Mouse (Mus musculus): ENCODE measurements around the gene Slc13a2.

Slc13a2 gene

DNA sequence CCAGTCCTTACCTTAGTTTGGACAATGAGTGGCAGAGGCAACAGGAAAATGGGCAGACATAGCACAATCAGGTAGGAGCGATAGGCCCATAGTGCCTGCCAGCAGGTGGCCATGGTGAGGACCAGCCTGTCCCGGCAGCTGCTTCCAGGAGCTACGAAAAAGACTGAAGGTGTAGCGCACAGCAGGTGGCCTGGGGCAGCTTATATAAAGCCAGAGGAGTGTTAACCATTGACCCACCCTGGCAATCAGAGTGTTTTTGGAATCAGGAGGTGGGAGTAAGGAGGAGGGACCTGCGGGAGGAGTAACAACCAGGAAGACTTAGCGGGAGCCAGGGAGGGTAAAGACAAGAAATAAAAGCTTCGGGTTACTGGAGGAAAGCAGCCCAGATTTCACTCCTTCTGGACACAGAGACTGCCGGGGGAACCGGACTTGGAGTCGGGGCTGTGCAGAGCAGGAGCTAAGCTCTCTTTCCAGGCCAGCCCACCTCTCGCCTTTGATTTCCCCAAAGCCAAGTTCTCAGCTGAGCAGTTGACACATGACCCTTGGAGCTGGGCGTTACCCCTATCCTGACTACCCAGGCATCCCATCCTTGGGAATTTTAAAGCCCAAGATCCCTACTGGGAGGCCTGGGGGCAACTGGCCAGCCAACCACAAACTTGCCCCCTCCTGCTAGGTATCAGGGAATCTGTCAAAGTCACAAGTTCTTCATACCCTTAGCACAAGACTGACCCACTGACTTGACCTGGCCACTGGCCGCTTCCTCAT is at the start of gene Slc13a2:
Gene Slc13a2, minus strand, starts transcription at position 163 of the 765 bp plus-strand sequence.
- DNase-seq (ENCODE audit: low read depth, low spot score): no peak

DNA sequence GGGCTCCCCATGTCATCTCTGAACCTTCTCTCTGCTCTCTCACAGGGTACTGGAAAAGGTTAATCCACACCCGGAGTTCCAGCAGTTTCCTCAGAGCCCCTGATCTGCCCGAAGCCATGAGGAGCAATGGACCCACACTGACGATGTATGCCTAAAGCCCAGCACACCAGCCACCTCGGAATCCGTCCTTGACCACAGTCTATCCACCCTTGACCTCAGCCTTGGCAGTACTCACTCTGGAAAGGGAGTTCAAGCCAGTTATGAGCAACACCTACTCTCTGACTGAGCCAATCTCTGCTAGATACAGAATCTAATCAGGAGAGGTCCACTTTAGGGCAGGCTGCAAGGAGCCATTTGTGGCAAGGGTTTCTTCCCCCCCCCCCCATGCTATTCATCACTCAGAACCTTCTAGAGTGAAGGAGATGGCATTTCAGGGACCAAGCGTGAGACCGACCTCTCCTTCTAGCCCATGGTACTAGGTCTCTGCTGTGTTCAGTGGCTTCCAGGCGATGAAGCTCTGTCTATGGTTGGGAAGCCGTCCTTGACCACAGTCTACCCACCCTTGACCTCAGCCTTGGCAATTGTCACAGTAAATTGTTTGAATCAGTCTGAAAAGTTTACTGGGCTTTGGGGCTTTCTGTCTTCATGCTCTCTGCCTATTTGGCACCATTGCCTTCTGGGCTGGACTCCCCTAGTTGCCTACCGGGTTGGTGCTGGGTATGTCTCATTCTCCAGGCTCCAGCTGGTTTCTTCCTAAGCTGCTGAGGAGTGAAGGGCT is 49.5 kb upstream of the Slc13a2 start:
- DNase-seq (ENCODE audit: low read depth, low spot score): no peak

DNA sequence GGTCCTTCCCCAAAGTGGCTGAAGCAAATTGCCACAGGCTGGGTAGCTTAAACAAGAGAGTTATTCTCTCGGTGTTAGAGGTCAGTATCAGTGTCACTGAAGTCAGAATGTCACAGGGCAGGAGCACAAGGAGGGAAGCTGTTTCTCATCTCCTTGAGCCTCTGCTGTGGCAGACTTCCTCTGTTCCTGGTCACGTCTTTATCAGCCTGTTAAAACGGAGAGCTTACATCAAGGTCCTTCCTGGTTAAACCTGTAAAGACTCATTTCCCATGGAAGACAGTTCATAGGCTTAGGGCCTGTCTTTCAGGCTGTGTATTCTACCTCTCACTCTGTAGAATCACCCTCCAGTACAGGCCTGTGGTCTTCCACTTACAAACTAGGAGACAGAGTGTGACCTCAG is 45.9 kb upstream of the Slc13a2 start:
- DNase-seq (ENCODE audit: low read depth, low spot score): no peak

DNA sequence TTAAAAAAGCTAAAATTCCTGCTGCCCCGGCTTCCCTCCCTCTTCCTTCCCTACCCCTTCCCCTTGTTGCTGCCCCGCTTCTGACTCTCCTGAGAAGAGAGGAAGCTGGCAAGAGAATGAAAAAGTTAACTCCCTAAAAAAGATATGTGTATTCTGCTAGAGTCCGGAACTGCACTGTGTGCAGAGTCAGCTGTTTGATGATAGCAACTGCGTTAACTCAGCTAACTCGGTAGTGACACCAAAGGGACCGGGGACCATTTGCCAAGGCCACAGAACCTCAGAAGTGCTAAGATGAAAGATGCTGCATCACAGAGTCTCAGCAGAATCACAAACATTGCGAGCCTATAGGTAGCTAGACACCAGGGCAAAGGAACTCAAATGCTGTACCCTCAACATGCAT is 45.5 kb upstream of the Slc13a2 start:
- DNase-seq (ENCODE audit: low read depth, low spot score): no peak

DNA sequence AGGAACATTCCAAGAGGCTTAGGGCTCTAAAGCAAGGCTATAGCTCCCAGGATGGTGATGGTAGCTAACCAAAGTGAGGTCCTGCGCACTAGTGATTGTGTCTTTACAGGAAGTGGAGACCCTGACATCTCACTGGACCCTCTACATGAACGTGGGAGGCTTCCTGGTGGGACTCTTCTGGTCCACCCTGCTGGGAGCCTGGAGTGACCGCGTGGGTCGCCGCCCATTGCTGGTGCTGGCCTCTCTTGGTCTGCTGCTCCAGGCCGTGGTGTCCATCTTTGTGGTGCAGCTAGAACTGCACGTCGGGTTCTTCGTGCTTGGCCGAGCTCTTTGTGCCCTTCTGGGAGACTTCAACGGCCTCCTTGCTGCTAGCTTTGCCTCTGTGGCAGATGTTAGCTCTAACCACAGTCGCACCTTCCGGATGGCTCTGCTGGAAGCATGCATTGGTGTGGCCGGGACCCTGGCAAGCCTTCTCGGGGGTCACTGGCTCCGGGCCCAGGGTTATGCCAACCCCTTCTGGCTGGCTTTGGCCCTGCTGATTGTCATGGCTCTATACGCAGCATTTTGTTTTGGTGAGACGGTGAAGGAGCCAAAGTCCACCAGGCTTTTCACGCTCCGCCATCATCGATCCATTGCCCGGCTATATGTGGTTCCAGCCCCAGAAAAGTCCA is 44.4 kb upstream of the Slc13a2 start:
- DNase-seq (ENCODE audit: low read depth, low spot score): no peak

DNA sequence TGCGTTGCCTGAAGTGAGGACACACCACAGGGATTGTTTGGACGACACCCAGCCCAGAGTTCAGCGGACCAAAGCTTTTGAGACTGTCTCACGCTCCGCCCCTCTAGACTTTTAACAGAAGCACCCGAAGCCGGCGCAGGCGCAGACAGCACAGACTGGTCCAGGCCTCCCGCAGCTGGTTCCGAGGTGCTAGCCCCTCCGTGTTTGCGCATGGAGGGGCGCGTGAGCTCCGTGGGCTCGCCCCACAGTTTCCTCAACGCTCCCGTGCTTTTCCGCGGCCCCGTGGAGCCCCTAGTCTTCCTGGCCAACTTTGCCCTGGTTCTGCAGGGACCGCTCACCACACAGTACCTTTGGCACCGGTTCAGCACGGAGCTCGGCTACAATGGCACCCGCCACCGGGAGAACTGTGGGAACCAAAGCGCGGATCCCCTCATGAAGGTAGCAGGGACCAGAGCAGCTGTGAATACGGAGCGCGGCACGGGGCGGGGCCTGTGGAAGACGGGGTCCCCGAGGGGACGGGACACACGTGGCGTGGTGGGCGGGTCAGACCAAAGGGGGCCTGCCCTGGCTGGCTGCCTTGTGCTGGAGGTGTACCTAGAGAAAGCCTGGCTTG is 43.7 kb upstream of the Slc13a2 start, which contains the start of gene Slc46a1:
Gene Slc46a1, plus strand, starts transcription at position 130 of the 613 bp plus-strand sequence.
- DNase-seq (ENCODE audit: low read depth, low spot score): peak; percentile 57

DNA sequence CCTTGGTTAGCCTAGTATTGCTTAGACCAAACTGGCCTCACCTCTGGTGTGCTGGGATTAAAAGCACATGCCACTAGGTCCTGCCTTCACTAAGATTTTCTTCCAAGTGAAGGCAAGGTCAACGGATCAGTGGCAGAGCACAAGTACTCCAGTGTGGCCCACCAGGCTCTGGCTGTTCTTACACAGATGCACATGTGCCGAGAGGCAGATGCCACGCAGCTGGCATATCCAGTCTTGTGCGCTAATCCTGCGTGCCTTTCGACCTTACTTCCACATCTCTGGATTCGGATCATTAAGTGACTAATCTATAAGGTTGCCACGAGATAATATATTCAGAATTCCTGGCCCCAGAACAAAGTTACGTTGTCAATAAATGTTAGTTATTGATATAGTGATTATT is 43.1 kb upstream of the Slc13a2 start:
- no peak for DNase-seq (ENCODE audit: low read depth, low spot score)

DNA sequence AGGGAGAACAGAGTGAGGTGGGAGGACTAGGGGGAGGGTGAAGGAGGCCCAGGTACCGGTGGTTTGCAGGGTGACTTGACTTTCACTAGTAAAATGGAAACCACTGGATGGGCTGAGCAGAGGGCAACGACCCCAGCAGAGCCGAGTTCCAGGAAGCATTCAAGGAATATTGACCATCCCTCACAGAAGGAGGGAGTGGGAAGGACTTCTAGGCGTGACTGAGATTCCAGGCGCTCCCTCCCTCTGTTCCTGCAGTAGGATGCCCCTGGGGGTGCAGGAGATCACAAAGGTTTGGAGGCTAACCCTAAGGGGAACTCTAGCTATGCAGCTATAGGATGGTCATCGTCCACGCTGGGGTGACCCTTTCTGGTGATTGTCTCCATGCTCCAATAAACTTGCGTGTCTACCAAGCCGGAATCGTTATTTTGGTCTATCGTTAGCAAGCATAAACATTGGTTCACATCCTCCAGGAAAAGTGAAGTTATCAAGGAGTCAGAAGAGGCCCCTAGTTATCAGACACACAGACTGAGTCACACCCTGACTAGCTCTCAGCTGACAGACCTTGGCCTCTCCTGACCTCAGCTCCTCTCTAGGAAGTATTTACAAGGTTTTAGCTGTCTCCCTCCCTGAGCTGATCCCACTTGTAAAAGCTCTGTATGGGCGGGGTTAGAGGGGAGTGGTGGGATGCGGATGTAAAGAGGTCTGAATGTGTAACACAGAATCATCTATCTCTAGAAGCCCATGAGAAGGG is 41.4 kb upstream of the Slc13a2 start:
- no peak for DNase-seq (ENCODE audit: low read depth, low spot score)

DNA sequence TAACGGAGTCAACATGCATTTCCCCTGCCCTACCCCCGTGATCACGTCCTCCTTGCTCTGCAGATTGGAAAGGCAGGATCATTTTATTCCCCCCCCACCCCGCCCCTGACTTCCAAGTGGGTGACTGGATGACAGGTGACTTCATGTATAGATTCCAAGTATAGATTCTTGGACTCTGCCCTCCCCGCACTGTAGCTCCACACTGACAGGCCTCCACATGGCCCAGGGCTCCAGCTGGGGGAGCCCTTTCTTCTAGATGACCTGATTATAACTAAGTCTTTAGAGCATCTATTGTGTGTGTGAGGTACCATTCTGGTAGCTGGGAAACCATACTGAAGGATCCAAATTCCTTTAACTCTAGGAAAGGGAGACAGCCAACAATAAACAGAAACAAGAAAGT is 40.7 kb upstream of the Slc13a2 start:
- DNase-seq (ENCODE audit: low read depth, low spot score): no peak

DNA sequence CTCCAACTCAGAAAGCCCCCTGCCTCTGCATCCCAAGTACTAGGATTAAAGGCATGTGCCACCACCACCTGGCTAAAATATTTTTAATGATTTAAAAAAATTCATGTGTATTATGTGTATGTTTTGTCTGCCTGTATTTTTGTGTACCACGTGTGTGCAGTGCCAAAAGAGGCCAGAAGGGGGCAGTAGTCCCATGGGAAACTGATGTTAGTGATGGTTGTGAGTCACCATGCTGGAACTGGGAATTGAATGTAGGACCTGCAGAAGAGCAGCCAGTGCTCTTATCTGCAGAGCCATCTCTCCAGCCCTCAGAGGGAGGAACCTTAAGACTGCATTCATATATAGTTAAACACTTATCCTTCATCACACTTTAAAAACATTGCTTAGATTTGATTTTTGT is 39.9 kb upstream of the Slc13a2 start:
- no peak for DNase-seq (ENCODE audit: low read depth, low spot score)

DNA sequence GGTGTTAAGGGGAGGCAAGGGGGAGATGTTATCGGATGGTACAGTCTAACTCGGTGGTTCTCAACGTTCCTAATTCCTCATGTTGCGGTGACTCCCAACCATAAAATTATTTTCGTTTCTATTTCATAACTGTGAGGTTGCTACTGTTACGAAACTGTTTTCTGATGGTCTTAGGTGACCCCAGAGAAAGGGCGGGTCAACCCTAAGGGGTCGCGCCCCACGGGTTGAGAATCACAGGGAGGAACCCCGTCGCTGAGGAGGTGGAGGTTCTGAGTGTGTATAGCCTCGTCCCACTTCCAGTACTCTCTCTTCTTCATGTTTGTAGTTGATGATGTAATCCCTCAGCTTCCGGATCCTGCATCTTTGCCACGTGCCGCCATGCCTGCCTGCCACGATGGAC is 36.7 kb upstream of the Slc13a2 start:
- DNase-seq (ENCODE audit: low read depth, low spot score): no peak

DNA sequence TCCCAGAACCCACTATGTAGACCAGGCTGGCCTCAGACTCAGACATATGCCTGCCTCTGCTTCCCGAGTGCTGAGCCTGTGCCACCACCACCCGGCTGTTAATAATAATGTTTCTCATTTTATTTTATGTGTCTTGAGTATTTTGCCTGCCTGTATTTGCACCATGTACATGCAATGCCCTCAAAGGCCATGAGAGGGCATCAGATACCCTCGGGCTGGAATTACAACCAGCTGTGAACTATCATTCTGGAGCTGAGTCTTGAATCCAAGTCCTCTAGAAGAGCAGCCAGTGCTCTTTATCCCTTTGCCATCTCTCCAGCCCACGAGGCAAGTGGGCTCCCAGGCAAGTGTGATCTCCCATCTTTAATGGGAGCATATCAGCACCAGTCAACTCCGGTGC is 33.3 kb upstream of the Slc13a2 start:
- no peak for DNase-seq (ENCODE audit: low read depth, low spot score)

DNA sequence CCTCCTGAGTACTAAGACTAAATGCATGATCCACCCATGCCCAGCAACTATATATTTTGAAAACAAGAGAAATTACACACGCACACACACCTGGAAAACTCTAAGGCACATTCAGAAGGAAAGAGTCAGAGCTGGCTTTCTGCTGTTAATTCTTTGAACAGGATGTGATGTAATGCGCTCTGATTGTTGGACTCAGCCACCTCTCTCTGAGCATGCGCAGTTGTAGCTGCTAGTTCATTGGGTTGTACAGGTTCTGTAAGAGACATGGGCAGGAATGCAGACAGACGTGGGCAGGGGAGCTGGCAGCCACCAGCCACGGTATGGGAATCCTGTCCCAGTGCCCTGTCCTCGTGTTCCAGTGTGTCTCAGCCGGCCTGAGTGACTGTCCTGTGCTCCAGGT is 32.3 kb upstream of the Slc13a2 start:
- no peak for DNase-seq (ENCODE audit: low read depth, low spot score)

DNA sequence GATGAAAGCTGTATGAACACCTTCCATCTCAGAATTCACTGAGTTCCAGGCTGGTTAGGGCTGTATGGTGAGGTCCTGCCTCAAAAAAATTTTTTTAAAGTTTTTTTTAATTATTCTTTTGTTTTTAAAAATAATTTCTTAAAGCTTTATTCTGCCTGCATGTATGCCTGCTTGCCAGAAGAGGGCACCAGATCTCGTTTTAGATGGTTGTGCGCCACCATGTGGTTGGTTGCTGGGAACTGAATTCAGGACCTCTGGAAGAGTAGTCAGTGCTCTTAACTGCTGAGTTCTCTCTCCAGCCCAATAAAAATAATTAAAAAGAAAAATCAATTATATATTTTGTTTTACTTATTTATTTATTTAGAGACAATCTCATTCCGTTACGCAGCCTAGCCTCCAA is 31.7 kb upstream of the Slc13a2 start:
- DNase-seq (ENCODE audit: low read depth, low spot score): peak; percentile 52

DNA sequence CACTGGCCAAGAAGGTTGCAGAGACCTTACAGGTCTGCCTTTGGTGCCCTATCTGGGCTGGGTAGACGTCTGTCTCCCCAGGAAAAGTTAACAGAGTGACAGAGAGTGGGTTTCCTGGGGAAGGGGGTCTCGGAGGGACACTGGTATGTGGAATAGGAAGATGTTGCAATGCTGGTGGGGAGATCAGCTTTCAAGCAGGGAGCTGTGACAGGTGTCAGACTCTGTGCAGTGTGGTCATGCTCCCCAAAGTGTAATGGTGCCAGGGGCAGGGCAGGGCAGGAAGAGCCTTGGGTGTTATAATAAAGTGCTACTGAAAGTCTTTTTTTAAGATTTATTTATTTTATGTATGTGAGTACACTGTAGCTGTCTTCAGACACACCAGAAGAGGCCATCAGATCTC is 28.3 kb upstream of the Slc13a2 start:
- DNase-seq (ENCODE audit: low read depth, low spot score): no peak

DNA sequence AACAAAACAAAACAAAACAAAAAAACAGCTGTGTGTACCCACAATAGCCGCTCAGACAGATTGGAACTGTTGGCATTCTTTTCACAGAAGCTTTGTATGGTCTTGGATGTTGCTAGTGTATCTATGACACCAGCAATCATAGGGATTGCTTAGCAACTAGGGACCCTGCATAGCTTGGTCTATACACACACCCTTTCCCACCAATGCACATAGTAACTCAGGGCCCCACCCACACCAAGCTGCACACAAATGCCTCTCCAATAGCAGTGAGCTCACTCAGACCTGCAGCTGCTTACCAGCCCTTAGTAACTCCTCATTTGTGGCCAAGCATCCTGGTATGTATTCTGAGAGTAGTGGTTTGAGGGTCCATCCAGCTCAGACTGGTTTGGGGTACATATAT is 26.2 kb upstream of the Slc13a2 start:
- DNase-seq (ENCODE audit: low read depth, low spot score): no peak

DNA sequence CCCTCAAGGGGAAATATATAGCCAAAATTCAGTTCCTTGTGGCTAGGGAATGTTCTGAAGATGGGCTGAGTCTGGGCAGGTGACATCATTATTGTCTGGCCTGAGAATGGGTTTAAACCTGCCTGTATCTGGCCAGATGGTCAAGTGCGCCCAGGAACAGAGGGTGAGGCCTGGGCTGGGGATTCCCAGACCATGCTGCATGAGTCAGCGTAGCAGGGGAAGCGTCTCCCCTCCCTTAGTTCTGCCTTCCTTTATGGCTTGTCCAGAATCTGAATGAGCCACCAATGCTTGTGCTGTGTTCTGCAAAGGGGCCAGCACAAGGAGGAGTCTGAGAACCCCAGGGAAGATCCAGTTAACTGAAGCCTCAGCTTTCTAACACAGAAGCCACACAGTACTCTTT is 25.2 kb upstream of the Slc13a2 start:
- no peak for DNase-seq (ENCODE audit: low read depth, low spot score)

DNA sequence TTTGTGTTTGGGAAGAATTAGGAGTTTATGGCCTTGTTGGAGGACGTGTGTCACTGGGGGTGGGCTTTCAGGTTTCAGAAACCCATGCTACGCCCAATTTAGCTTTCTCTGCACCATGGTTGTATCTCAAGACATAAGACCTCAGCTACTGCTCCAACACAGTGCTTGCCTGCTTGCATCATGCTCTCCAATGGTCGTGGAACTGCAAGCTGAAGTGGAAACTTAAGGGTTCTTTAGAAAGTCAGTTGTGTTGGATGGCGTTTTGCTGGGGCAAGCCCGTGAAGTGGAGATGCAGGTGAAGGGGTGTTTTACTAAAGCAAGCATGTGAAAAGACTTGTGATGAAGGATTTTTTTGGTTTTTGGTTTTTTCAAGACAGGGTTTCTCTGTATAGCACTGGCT is 21.1 kb upstream of the Slc13a2 start:
- DNase-seq (ENCODE audit: low read depth, low spot score): no peak

DNA sequence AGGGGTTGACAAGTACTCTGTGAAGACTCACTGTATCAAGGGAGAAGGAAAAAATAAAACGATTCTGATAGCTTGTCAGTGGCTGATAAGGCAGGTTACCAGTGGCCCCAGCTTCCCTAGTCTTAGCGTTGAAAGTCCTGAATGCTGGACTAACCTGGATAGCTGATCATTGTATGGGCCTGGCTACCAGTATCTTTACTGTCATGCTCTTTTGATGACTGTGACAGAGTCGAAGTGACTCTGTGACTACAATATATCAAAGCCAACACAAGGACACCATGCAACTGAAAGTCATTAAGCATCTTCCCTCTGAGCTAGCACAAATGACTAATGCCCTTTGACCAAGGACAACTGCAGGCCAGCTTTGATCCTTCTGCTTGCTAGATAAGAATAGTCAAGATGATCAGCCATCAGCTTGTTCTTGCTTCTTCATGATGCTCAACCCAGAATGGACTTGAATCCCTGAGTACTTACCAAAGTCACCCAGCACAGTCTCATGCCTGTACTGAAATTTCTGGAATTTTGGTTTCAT is 16.4 kb upstream of the Slc13a2 start:
- no peak for DNase-seq (ENCODE audit: low read depth, low spot score)

DNA sequence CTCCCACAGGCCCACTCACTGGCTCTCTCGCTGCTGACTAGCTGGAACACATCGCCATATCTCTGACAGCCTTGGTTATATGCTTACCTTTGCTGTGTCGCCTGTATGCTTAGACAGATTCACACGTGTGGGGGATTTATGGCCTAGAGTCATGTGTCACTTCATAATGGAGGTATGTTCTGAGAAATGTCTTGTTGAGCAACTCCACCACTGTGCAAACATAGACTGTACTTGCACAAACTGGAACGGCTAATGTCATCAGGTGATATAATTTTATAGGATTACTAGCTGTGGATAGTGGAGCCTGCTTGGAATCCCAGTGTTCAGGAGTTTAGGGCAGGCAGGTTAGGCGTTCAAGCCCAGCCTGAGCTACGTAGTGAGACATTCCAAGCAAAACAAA is 15.2 kb upstream of the Slc13a2 start:
- no peak for DNase-seq (ENCODE audit: low read depth, low spot score)

DNA sequence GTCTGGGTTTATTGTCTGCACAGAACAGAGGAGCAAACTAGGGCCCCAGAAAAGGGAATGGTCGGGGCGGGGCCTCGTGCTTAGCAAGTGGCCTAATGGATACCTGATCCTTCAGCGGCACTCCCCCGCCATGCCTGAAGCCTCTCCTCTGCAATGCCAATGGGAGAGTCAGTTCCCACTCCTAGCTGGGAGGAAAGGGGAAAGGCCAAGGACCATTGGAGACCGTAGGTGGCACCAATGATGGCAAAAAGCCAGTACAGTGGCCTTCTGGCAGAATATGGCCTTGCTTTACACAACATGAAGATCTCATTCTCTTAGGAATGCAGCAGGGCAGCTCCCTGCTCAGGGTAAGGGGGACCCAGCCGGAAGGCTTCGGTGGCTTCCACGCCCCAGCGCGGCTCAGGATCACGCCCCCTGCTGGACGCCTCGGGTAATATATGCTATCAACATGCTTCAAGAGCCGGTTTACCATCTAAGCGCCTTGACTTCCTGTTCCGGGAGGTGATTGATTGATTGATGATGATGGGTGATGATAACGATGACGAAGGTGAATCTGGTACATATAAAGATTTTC is 13.8 kb upstream of the Slc13a2 start:
- DNase-seq (ENCODE audit: low read depth, low spot score): no peak
